Mouse (Mus musculus) heart, embryonic 14.5 days (tissue): ENCODE data around the gene Map3k20. TPM values are rescaled to one million over a fixed set of nuclear protein-coding genes. Genes with fewer than 3 reads are reported as not detected.

Experiments
- ATAC-seq: fragments of 200-750 bp; cut with Nextera tagmentation; 2 replicates; pipeline ENCODE4 v1.8.0; 2017; ENCODE audit warnings: low read depth, moderate TSS enrichment; ENCODE audit not compliant: insufficient number of reproducible peaks, insufficient read depth, low FRiP score
- H3K27ac ChIP-seq, 2 experiments: fragments of 200-500 bp in 1 of 2; fragments of 300-500 bp in 1 of 2; sonication (generic) in 1 of 2; replicated peaks in 1 of 2; 2 replicates each; pipeline ENCODE4 v1.5.1; 2012 to 2014; ENCODE audit warnings: low read depth in 2 of 2, low read length in 2 of 2, control low read depth in 1 of 2, mild to moderate bottlenecking in 1 of 2, mixed read lengths in 1 of 2; ENCODE audit not compliant: control insufficient read depth in 1 of 2, insufficient read depth in 1 of 2
- H3K27me3 ChIP-seq: fragments of 300-500 bp; sonication (generic); 2 replicates; pipeline ENCODE4 v1.6.1; 2014; ENCODE audit warnings: mild to moderate bottlenecking, low read length, control low read depth; ENCODE audit not compliant: control insufficient read depth, insufficient read depth
- H3K36me3 ChIP-seq: fragments of 300-500 bp; sonication (generic); 2 replicates; pipeline ENCODE4 v1.6.1; 2014; ENCODE audit warnings: mild to moderate bottlenecking, control low read depth, low read length, mixed read lengths; ENCODE audit not compliant: control insufficient read depth, insufficient read depth
- H3K4me1 ChIP-seq, 2 experiments: fragments of 200-500 bp in 1 of 2; fragments of 300-500 bp in 1 of 2; sonication (generic) in 1 of 2; 2 replicates each; pipeline ENCODE4 v1.6.1; 2012 to 2014; ENCODE audit warnings: low read length in 2 of 2, control low read depth in 1 of 2, mixed read lengths in 1 of 2; ENCODE audit not compliant: control insufficient read depth in 2 of 2, insufficient read depth in 2 of 2
- H3K4me2 ChIP-seq: fragments of 300-500 bp; sonication (generic); 2 replicates; pipeline ENCODE4 v1.6.1; 2014; ENCODE audit warnings: mild to moderate bottlenecking, low read length
- H3K4me3 ChIP-seq, 2 experiments: fragments of 200-500 bp in 1 of 2; fragments of 300-500 bp in 1 of 2; sonication (generic) in 1 of 2; 2 replicates each; pipeline ENCODE4 v1.5.1; 2012 to 2014; ENCODE audit warnings: low read length in 2 of 2, mild to moderate bottlenecking in 2 of 2, control low read depth in 1 of 2, low read depth in 1 of 2, moderate library complexity in 1 of 2; ENCODE audit not compliant: control insufficient read depth in 1 of 2, insufficient read depth in 1 of 2
- H3K9ac ChIP-seq: fragments of 300-500 bp; sonication (generic); 2 replicates; pipeline ENCODE4 v1.6.1; 2014; ENCODE audit warnings: mild to moderate bottlenecking, low read length
- H3K9me3 ChIP-seq: fragments of 300-500 bp; sonication (generic); 2 replicates; pipeline ENCODE4 v1.6.1; 2016; ENCODE audit warnings: low read length, control low read depth; ENCODE audit not compliant: control insufficient read depth
- WGBS: fragments of 180-500 bp; shearing (Covaris S2); extraction: QIAGEN DNeasy Blood & Tissue Kit; methylation state at CpG from one replicate; pipeline ENCODE4 v1.1.7; 2014; 5-methylcytosine and 5-hydroxymethylcytosine counted together
- polyA plus RNA-seq: library from polyadenylated mRNA; unstranded; fragments of >200 nt; fragmentation: Nextera tagmentation; extraction: Ambion mirVana; gene quantifications from 2 replicates; pipeline ENCODE4 v1.2.1, GENCODE M21; 2014

Map3k20 gene
- polyA plus RNA-seq, 1 experiment from 2014 or later = 85.1 TPM

DNA sequence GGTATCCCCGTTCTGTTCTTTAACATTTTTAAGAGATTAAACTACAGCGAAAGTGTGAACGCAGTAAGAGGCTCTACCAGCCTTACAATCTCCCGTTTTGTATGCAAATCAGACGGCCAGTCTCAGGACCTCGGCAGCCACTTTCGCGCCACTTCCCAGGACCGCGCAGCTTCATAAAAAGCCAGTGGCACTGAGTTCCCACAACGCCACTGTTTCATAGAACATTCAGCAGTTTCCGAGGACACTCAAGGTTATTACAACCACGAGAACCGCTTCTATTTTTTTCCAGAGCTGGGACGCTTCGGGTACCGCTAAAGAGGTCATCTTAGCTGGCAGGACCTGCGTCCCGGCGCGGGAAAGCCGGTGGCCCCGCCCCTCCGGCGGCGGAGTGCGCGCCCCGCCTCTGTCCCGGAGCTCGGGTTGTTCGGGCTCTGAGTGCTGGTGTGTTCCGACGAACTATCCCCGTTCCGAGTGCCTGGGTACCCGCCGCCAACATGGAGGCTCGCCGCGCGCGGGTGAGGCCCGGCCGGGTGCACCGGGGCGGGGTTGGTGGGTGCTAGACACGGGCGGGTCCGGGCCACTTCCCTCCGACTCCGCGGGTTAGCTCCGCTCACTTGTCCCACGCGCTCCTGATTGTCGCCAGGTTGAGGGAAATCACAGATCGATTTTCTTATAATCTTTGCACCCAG, 190.5 kb downstream of the Map3k20 start, which contains the start of gene Cdca7:
Gene Cdca7 (plus strand): TSS at position 363 of the 689 bp plus-strand sequence.
- Histone ChIP-seq H3K4me2 (peak within 1 kb of the TSS; percentile 90), H3K27ac (peak within 1 kb of the TSS; percentile 95), H3K36me3 (peaks cover 22% of the 10 kb centered on the region), H3K9me3 (no peaks in the 10 kb centered on the region), H3K9ac (peak within 1 kb of the TSS; percentile 81), H3K4me3 (peak within 1 kb of the TSS; percentile 67 to 89), H3K4me1 (peaks cover 19 to 37% of the 10 kb centered on the region in 2 experiments), H3K27me3 (no peaks in the 10 kb centered on the region)
- under 1% methylated on average over 57 of the region's 58 CpGs for WGBS
- ATAC-seq = peak; percentile 81

DNA sequence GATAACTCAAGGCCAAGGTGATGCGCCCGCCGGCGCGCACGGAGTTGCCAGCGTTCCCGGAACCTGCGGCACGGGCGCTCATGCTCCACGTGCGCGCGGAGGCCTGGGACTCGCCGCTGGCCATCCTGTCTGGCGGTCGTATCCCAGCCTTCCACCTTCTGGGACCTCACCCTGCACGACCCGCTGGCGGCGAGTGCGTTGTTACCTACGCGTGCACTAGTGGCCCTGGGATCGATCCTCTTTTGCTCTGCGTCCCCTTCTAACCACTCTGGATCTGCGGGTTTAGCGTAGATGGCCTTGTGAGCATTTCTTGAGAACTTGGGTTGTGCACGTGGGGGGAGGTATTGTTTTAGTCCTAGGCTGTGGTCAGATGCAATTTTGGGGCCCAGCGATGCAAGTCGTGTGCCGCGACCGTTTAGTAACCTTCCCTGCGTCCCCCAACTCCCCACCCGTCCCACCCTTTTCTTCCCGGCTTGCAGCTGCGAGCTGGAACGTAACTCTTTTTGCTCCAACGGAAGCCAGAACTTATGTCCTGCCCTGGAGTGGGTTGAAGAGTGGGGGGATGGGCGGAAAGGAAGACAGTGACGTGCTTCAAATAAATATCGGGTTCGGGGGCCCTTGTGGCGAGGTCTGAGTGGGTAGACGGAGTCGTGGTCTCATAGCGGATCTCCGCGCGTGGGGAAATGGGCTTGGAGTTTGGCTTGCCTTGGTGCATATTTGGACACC, 191.2 kb downstream of the Map3k20 start:
- H3K9ac ChIP-seq = peak overlapping the region; percentile 81
- H3K27ac ChIP-seq = peak overlapping the region; percentile 95
- peak; percentile 55 for ATAC-seq
- H3K36me3 ChIP-seq = peaks cover 27% of the 10 kb centered on the region
- no peaks in the 10 kb centered on the region for H3K9me3 ChIP-seq
- peaks cover 19 to 37% of the 10 kb centered on the region in 2 experiments for H3K4me1 ChIP-seq
- H3K4me3 ChIP-seq = peak overlapping the region; percentile 67 to 89
- WGBS = under 1% methylated on average over 53 of the region's 53 CpGs
- H3K27me3 ChIP-seq = no peaks in the 10 kb centered on the region
- H3K4me2 ChIP-seq = peak overlapping the region; percentile 90

DNA sequence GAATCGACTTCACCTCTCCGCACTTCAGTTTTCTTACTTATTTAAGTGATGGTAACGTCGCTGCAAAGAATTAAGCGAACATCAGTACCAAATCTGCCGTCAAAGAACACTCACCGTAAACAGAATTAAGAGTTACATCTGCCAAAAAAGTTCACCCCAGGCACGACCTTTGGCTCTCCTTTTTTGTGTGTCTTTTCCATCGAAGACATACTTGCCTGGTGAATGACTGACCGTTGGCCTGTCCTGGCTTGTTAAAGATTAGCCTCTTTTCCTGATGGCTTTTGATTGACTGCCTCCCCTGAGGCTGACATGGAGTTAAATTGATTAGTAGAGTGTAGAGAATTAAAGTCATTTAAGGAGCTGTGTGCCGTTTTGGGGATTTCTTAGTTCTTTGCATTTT, 191.8 kb downstream of the Map3k20 start:
- H3K4me2 ChIP-seq = peak overlapping the region; percentile 90
- peaks cover 33% of the 10 kb centered on the region for H3K36me3 ChIP-seq
- no peaks in the 10 kb centered on the region for H3K9me3 ChIP-seq
- no peaks in the 10 kb centered on the region for H3K27me3 ChIP-seq
- H3K4me1 ChIP-seq = peaks cover 19 to 37% of the 10 kb centered on the region in 2 experiments
- H3K9ac ChIP-seq = peak overlapping the region; percentile 81
- 12% methylated on average over 11 of the region's 11 CpGs for WGBS
- H3K27ac ChIP-seq = no peak overlapping the region
- ATAC-seq = no peak
- H3K4me3 ChIP-seq = peak overlapping the region; percentile 67 to 89

DNA sequence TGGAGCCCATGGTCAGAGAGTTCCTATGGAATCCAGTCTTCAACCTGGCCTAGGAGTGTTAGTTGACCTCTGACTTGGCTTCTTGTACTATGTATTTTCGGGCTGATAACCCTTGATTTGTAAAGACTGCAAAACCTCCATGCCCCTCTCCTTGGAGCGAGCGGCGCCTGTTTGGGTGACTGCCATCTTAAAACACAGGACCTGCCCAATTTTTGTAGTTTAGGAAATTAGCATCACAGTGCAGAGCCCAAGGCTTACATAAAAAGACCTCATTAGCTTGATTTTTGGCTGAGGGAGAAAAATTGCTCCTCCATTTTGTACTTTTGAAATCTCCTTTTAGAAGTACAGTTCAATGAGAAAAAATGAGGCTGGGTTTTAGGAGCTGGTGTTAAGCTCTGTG, 192.7 kb downstream of the Map3k20 start:
- Histone ChIP-seq H3K4me2 (peak overlapping the region; percentile 90), H3K4me1 (peaks cover 16 to 36% of the 10 kb centered on the region in 2 experiments), H3K4me3 (0 out of 4 replicates have a peak overlapping the region, but pooled peaks of 1 of the 2 experiments have one; percentile 89), H3K27me3 (no peaks in the 10 kb centered on the region), H3K36me3 (peaks cover 43% of the 10 kb centered on the region), H3K9ac (no peak overlapping the region), H3K9me3 (no peaks in the 10 kb centered on the region), H3K27ac (no peak overlapping the region)
- ATAC-seq = no peak
- 85% methylated on average over 4 of the region's 4 CpGs for WGBS

DNA sequence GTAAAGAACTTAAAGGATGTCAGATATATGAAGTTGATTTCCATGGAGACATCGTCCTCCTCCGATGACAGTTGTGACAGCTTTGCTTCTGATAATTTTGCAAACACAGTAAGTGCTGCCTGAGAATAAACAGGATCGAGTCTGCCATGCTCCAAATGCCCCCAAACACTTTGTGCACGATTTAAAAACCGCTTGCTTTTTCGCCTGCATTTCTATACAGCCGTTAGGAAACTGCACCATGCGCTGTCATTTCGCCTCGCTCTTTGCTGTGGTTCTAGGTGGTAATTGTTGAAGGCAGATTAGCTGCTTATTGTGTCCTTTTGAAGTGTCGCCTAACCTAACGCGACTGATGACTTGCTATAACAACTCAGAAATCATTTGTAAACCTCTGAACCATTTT, 193.5 kb downstream of the Map3k20 start:
- no peak overlapping the region for H3K9ac ChIP-seq
- H3K4me2 ChIP-seq = 0 out of 2 replicates have a peak overlapping the region, but pooled peaks have one; percentile 6
- H3K9me3 ChIP-seq = no peaks in the 10 kb centered on the region
- H3K27me3 ChIP-seq = no peaks in the 10 kb centered on the region
- no peak overlapping the region for H3K4me3 ChIP-seq
- 75% methylated on average over 13 of the region's 13 CpGs for WGBS
- H3K27ac ChIP-seq = no peak overlapping the region
- no peak for ATAC-seq
- H3K4me1 ChIP-seq = peaks cover 12 to 31% of the 10 kb centered on the region in 2 experiments
- H3K36me3 ChIP-seq = peaks cover 50% of the 10 kb centered on the region

DNA sequence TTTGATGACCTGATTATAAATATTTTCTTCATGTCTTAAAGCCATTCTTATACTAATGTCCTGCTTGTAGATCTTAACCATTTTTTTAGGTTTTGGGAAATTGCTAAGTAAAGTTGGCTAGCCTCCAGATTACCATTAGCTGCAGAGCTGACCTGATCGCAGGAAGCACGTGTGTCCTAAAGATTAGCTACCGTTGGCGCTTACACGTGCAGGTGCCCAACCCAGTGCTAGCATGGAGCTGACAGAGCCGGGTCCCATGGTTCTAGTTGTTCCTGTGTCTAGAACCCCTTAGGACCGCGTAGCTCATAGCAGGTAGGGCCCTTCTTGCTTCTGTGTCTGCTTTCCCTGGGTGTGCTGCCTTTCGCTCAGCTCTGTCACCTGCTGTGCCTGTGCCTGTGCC, 194.4 kb downstream of the Map3k20 start:
- Histone ChIP-seq H3K4me1 (peaks cover 10 to 26% of the 10 kb centered on the region in 2 experiments), H3K4me3 (no peak overlapping the region), H3K27me3 (no peaks in the 10 kb centered on the region), H3K9me3 (no peaks in the 10 kb centered on the region), H3K9ac (no peak overlapping the region), H3K36me3 (peaks cover 59% of the 10 kb centered on the region), H3K4me2 (no peak overlapping the region), H3K27ac (no peak overlapping the region)
- WGBS = 81% methylated on average over 9 of the region's 9 CpGs
- ATAC-seq = no peak

DNA sequence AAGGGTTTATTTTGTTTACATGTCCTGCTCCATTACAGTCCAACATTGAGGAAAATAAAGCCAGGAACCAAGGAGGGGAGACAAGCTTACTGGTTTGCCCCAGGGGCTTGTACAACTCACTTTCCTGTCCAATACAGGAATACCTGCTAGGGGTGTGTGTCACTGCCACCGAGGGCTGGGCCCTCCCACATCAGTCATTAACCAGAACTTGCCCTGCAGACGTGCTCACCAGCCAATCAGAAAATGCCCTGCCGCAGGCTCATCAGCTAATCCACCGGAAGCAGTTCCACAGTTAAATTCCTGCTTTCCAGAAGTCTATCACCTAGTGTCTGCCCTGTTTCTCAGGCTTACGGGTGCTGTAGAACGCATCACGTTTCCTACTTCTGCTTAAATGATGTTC, 206.2 kb downstream of the Map3k20 start:
- Histone ChIP-seq H3K27me3 (no peaks in the 10 kb centered on the region), H3K27ac (no peak overlapping the region), H3K4me2 (no peak overlapping the region), H3K4me1 (peaks cover 0 to 2% of the 10 kb centered on the region in 2 experiments; a peak in 1 of 4 replicates), H3K9me3 (no peaks in the 10 kb centered on the region), H3K4me3 (no peak overlapping the region), H3K9ac (no peak overlapping the region), H3K36me3 (peaks cover 8% of the 10 kb centered on the region)
- ATAC-seq = no peak
- WGBS = 54% methylated on average over 7 of the region's 7 CpGs
